Mouse (Mus musculus): ENCODE data around the gene Gmcl1.

Gene Gmcl1

GRCm38 (mm10) chr6:86733183-86733876 is at the start of gene Gmcl1:
Gene Gmcl1 (minus strand): TSS chr6:86733383.
- in situ Hi-C loops (cut with MboI, MseI), result no loop called here

- in situ Hi-C loops (cut with MboI, MseI), result no loop called here
Measured at GRCm38 (mm10) chr6:86782342-86782741, 49.2 kb upstream of the Gmcl1 start.

- in situ Hi-C loops (cut with MboI, MseI), result no loop called here
Measured at GRCm38 (mm10) chr6:86781361-86781957, 48.3 kb upstream of the Gmcl1 start.

DNA sequence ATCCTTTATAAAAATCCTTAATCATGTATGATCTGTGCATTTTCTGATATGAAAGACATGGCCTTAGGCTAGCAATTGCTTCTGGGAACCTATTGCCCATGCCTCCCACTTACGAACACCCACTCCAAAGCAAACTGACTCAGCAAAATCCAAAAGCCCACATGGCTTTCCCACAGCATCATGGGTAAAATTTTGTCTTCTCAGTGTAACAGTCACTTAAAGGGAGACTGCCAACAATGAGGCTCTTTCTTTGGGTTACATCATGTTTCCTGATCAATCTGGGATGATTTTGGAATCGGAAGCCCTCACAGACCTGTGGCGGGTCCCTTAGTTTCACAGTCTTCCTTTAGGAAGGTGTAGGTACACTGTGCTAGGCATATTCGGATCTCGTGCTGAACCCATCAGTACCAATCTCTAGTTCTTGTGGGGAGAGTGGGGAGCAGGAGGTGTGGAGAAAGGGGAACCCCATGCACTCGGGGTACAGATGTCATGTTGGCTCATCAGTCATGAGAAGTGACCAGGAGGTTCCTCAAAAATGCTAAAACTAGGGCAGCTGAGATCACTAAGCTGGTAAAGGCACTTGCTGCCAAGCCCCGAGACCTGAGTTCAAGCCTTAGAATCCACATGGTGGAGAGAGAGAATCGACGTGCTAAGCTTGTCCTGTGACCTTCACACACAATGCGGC is 45.9 kb upstream of the Gmcl1 start:
- in situ Hi-C loops (cut with MboI, MseI), result no loop called here

- in situ Hi-C loops (cut with MboI, MseI), result no loop called here
Measured at GRCm38 (mm10) chr6:86777181-86777580, 44.0 kb upstream of the Gmcl1 start.

GRCm38 (mm10) chr6:86776706-86777071 is 43.5 kb upstream of the Gmcl1 start:
- in situ Hi-C loops (cut with MboI, MseI), result no loop called here

DNA sequence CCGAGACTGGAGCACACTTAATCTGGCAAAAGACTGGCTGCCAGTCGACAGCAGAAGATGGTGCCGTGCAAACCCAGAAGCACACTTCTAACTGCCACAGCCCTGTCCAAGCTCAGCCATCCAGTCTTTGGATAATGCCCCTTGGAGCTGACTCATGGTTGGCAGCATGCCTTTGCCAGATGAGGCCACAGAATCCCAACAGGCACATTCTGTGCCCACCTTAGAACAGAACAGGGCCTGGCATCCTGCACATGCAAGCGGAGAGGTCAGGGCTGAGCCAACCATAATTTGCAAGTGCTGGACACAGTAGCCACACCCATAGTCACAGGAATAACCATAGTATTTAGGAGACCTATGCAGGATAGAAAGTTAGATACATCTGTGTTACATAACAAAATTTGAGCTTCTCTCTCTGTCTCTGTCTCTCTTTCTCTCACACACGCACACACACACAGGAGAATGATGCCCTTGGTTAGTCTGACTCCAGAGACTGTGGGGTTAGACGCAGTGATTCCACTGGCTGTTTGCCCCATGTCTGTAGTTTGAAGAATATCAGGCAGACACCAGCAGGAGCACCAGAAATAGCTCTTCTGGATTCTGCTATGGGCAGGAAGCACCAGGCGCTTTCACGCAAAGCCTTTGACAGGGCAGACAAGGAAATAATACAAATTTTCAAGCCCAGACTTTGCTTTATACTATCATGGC is 43.0 kb upstream of the Gmcl1 start:
- in situ Hi-C loops (cut with MboI, MseI), result no loop called here

- in situ Hi-C loops (cut with MboI, MseI), result no loop called here
Measured at GRCm38 (mm10) chr6:86774937-86775336, 41.8 kb upstream of the Gmcl1 start.

DNA sequence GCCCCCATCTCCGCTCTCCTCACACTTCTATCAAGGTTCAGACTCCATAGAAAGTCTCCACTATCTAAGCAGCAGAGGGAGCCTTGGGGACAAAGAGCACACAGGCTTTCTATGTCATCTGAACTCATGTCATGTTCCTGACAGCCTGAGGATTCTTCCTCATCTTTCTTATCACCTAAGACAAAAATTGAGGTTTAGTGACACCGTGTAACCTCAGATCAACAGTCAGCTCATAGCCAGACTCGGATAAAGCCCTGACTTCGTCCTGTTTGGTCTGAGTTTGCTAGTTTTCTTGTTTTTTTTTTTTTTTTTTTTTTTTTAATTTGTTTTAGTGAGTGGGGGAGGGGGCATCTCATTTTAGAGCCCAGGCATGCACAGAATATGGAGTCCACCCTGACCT is 40.6 kb upstream of the Gmcl1 start:
- in situ Hi-C loops (cut with MboI, MseI), result no loop called here

- in situ Hi-C loops (cut with MboI, MseI), result no loop called here
Measured at GRCm38 (mm10) chr6:86772631-86773030, 39.4 kb upstream of the Gmcl1 start.

- in situ Hi-C loops (cut with MboI, MseI), result no loop called here
Measured at GRCm38 (mm10) chr6:86768938-86769337, 35.8 kb upstream of the Gmcl1 start.

DNA sequence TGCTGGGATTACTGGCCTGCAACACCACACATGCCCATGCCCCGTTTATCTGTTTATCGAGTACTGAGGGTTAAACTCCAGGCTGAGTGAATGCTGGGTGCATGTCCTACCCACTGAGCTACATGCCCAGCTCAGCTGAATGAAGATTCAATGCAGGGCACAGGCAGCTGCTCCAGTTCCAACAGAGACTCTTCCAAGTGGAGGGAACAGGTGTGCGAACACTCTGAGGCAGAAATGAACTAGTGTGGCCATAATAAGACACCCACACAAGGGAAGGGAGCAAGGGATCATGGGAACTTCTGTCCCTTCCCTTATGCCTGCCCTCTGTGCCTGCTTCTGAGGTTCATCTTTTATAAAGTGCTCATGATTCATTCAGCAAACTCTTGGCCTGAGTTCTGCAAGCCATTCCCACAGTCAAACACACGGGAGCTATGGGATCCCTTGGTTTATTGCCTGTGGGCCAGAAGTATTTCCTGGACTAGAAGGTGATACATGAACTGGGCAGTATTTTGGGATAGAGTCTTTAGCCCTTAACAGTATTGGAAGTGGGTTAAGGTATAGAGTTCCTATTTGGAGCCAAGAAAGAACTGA is 35.1 kb upstream of the Gmcl1 start:
- in situ Hi-C loops (cut with MboI, MseI), result no loop called here

- in situ Hi-C loops (cut with MboI, MseI), result no loop called here
Measured at GRCm38 (mm10) chr6:86767465-86767864, 34.3 kb upstream of the Gmcl1 start.

DNA sequence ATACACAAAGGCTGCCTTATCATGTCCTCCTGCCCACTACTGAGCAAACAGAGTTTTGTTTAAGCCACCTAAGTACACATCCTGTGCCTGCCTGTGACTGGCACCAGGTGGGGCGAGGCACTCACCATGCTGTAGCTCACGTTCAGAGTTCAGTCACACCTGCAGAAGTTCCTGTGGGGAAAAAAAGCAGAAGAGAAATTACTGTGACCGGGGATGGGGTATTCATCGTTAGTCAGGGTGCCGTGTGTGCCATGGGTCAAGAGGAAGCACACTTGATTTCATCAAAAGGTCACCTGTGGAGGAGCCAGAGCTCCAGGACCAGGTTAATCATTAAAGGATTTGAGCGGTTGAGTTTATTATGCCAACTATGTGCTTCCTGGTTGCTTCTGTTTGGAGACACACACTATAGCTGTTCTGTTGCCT is 32.5 kb upstream of the Gmcl1 start:
- in situ Hi-C loops (cut with MboI, MseI), result no loop called here

GRCm38 (mm10) chr6:86754105-86754863 is 21.1 kb upstream of the Gmcl1 start:
- in situ Hi-C loops (cut with MboI, MseI), result no loop called here

DNA sequence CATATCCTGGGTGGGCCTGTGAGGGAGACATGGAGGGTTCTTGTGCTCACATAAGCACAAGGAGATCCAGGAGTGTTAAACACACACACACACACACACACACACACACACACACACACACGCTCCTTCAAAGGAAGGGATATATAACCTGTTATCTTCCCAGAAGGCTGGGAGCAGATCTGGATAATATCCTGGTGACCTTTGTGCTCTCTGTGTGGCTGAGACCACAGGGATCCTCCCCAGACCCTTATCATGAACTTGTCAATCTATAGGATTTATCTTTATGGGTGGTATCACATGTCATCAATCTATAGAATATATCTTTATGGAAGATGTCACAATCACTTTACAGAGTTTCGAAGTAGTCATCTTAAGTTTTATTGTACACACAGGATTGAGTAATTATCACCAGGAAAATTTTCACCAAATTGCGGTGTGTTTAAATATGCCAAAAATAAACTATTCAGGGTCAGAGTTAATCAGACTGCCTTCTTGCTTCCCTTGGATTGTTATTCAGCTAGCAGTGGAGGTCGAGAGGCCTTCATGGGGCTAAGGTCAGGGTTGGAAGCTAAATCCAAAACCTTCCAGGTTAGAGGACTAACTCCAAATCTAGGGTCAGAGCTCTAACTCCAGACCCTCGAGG is 19.8 kb upstream of the Gmcl1 start:
- in situ Hi-C loops (cut with MboI, MseI), result no loop called here

DNA sequence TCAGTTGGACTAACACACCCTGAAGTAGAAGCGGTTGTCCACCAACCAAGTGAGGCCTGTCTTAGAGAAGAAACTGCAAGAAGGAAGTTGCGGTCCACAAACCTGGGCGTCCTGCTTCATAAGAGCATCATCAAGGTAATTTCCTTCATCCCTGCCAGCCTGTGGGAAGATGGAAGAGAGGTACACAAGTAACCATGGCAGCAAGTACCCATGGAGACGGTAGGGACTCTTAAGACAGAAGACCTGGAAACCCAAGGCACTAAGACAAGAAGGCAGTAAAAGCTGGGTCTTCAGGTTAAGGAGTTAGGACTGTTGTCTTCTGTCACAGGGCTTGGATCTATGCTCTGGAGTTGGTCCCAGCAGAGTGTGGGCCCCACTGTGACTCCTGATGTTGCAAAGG is 17.8 kb upstream of the Gmcl1 start:
- in situ Hi-C loops (cut with MboI, MseI), result no loop called here

DNA sequence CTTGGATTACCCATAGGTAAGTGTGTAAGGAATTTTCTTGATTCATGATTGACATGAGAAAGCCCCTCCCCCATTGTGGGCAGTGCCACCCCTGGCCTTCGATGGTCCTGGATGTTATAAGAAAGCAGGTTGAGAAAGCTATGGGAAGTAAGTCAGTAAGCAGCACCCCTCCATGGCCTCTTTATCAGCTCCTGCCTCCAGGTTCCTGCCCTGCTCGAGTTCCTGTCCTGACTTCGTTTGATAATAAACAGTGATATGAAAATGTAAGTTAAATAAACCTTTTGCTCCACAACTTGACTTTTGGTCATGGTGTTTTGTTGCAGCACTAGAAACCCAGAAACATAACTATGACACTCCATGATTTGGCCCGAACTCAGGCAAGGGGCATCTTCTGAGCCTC is 16.6 kb upstream of the Gmcl1 start:
- in situ Hi-C loops (cut with MboI, MseI), result loop anchor here (5.0 kb wide), 2 partner anchors 57 to 167 kb away; no protein-coding TSS in a partner anchor

- in situ Hi-C loops (cut with MboI, MseI), result loop anchor here (5.0 kb wide), 2 partner anchors 60 to 170 kb away; no protein-coding TSS in a partner anchor
Measured at GRCm38 (mm10) chr6:86747171-86747570, 14.0 kb upstream of the Gmcl1 start.

DNA sequence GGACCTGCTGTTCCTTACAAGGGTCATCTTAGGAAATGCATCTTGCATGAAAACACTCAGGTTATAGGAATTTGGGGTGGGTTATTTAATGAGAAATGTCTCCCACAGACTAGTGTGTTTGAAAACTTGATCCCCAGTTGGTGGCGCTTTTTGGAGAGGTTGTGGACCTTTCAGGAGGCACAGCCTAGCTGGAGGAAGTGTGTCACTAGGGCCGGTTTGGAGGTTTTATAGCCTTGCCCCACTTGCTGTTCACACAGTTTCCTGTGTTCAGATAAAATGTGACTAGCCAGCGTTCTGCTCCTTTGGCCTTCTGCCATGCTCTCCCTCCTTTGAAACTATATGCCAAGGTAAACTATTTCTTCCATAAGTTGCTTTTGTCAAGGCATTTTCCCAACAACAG is 7.5 kb upstream of the Gmcl1 start:
- in situ Hi-C loops (cut with MboI, MseI), result no loop called here

DNA sequence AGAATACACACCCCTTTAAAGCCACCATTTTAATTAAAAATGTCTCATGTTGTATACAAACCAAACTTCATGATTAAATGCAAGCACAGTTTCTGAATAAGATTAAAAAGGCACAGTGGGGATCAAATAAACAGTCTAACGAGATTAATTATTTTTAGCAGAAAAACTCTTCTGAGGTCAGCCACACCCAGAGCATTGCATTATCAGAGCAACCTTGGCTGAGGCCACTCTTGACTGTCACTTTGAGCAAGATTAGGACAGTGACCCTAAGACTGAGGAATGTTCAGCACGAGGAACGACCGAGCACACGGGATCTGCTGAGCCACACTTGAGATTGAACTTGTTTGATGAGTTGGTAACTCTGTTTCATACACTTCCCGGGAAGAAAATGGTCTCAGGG is 3.6 kb upstream of the Gmcl1 start:
- in situ Hi-C loops (cut with MboI, MseI), result no loop called here

Measured in T-helper 2 cell (primary cell).